In genomic region chr12:13598545-13598944, GRCm38 (mm10) we compare ENCODE assay signal across 13 mouse cellular contexts.
DNase-seq lines count a peak whose midpoint lies in the region; ATAC-seq and TF ChIP-seq lines count a peak whose summit lies in the region.
"Had no signal": no experiment of that assay in that cellular context is flagged by ENCODE, and none has a peak within 500 bp of the region (broad histone marks: within the 10 kb centered on the region; RNA-seq: fewer than 3 reads in every experiment).

No protein-coding gene starts in this region.

- no peak overlapping the region for H3K4me3 ChIP-seq in limb, embryonic 10.5 days
- H3K4me3 ChIP-seq in hindbrain, postnatal 0 days (ENCODE audit: low read length), result no peak overlapping the region
- H3K4me3 ChIP-seq: embryonic facial prominence, embryonic 13.5 days; hindbrain, embryonic 15.5 days; liver, embryonic 15.5 days had no signal

- H3K36me3 ChIP-seq in limb, embryonic 10.5 days, result no peaks in the 10 kb centered on the region
- H3K36me3 ChIP-seq in hindbrain, postnatal 0 days (ENCODE audit: insufficient read depth, low read length), result no peaks in the 10 kb centered on the region
- H3K36me3 ChIP-seq: embryonic facial prominence, embryonic 13.5 days; hindbrain, embryonic 15.5 days; liver, embryonic 15.5 days had no signal

- peak overlapping the region; percentile 71; the same call in 1 of the 2 replicates for H3K27ac ChIP-seq in limb, embryonic 10.5 days
- no peak overlapping the region for H3K27ac ChIP-seq in hindbrain, postnatal 0 days
- H3K27ac ChIP-seq: embryonic facial prominence, embryonic 13.5 days; hindbrain, embryonic 15.5 days; liver, embryonic 15.5 days had no signal

- no peak overlapping the region for H3K4me2 ChIP-seq in hindbrain, postnatal 0 days (ENCODE audit: low read depth, low read length)
- H3K4me2 ChIP-seq: embryonic facial prominence, embryonic 13.5 days; hindbrain, embryonic 15.5 days; liver, embryonic 15.5 days; midbrain, embryonic 11.5 days had no signal

- no peaks in the 10 kb centered on the region for H3K27me3 ChIP-seq in limb, embryonic 10.5 days (ENCODE audit: low read depth, poor library complexity, severe bottlenecking)
- H3K27me3 ChIP-seq in hindbrain, postnatal 0 days (ENCODE audit: insufficient read depth, low read length), result no peaks in the 10 kb centered on the region
- H3K27me3 ChIP-seq: embryonic facial prominence, embryonic 13.5 days; hindbrain, embryonic 15.5 days; liver, embryonic 15.5 days had no signal

- no peak for TF ChIP-seq CTCF in hindbrain, postnatal 0 days (IDR thresholded peaks at IDR 0.05; ENCODE audit: low read depth)

- H3K4me1 ChIP-seq in limb, embryonic 10.5 days, result peaks cover 16% of the 10 kb centered on the region; the same call in 1 of the 2 replicates
- 0 out of 2 replicates have a peak, but pooled peaks cover 7% of the 10 kb centered on the region for H3K4me1 ChIP-seq in hindbrain, postnatal 0 days (ENCODE audit: insufficient read depth, low read length)
- H3K4me1 ChIP-seq: liver, embryonic 15.5 days had no signal

- H3K9ac ChIP-seq in hindbrain, postnatal 0 days (replicated peaks; ENCODE audit: low read length), result no peak overlapping the region
- H3K9ac ChIP-seq: embryonic facial prominence, embryonic 13.5 days; hindbrain, embryonic 15.5 days; liver, embryonic 15.5 days had no signal

- DNase-seq in cerebellum, postnatal 25 days, result peak; percentile 22 to 41
- DNase-seq in cerebellum, adult 11-12 months, result no peak
- peak; percentile 3 for DNase-seq in ZHBTc4 (ENCODE audit: low read depth, low spot score)
- peak; percentile 27 for DNase-seq in large intestine, adult 2 months (ENCODE audit: low read depth, low spot score)
- DNase-seq in limb, embryonic 10.5 days (ENCODE audit: low spot score), result no peak
- DNase-seq in hindbrain, postnatal 0 days (ENCODE audit: low spot score), result no peak
- no peak for DNase-seq in heart, adult 11 months
- DNase-seq in adrenal gland, adult 18-20 months (ENCODE audit: low spot score in 2 of 2), result no peak
- DNase-seq: B cell, adult 2 months had no signal

- H3K9me3 ChIP-seq in limb, embryonic 10.5 days (replicated peaks), result no peaks in the 10 kb centered on the region
- H3K9me3 ChIP-seq in hindbrain, postnatal 0 days (ENCODE audit: low read length), result no peaks in the 10 kb centered on the region
- H3K9me3 ChIP-seq: embryonic facial prominence, embryonic 13.5 days; hindbrain, embryonic 15.5 days; liver, embryonic 15.5 days had no signal

- ATAC-seq in hindbrain, postnatal 0 days, result no peak

- WGBS in large intestine, adult 2 months, result 16% methylated on average over 4 of the region's 4 CpGs
- 61% methylated on average over 4 of the region's 4 CpGs for WGBS in limb, embryonic 10.5 days
- WGBS in hindbrain, postnatal 0 days, result 61% methylated on average over 4 of the region's 4 CpGs

Comparison
In these comparisons a context has a peak if more than half of its experiments do, and no peak if none do; other contexts are left out.
1. DNase-seq: peak in cerebellum, postnatal 25 days (2 of 2), ZHBTc4 (single experiment) and large intestine, adult 2 months (single experiment); none in cerebellum, adult 11-12 months (single experiment), limb, embryonic 10.5 days (single experiment), hindbrain, postnatal 0 days (single experiment), heart, adult 11 months (single experiment) and adrenal gland, adult 18-20 months (0 of 2).